Mouse (Mus musculus) embryonic facial prominence, embryonic 14.5 days (tissue): ENCODE results near the gene Ryr1. TPM values are rescaled to one million over a fixed set of nuclear protein-coding genes. Genes with fewer than 3 reads are reported as not detected.

ENCODE experiments used
- ATAC-seq: fragments of 200-750 bp; cut with Nextera tagmentation; 2 replicates; pipeline ENCODE4 v1.8.0; 2017; ENCODE audit warnings: low read depth, moderate number of reproducible peaks, moderate TSS enrichment
- DNase-seq: peaks from one replicate; pipeline ENCODE4 v3.0.0-alpha.2; 2015; ENCODE audit warnings: low spot score
- H3K27ac ChIP-seq: fragments of 300-500 bp; sonication (generic); replicated peaks from 2 replicates; pipeline ENCODE4 v1.5.1; 2014; ENCODE audit warnings: low read depth, mild to moderate bottlenecking, low read length, moderate library complexity
- H3K27me3 ChIP-seq: fragments of 300-500 bp; sonication (generic); replicated peaks from 2 replicates; pipeline ENCODE4 v1.6.1; 2014; ENCODE audit warnings: low read length; ENCODE audit not compliant: control insufficient read depth, insufficient read depth
- H3K36me3 ChIP-seq: fragments of 300-500 bp; sonication (generic); 2 replicates; pipeline ENCODE4 v1.6.1; 2014; ENCODE audit warnings: low read length, mixed read lengths; ENCODE audit not compliant: control insufficient read depth, insufficient read depth
- H3K4me1 ChIP-seq: fragments of 300-500 bp; sonication (generic); 2 replicates; pipeline ENCODE4 v1.6.1; 2014; ENCODE audit warnings: antibody characterized with exemption, low read length; ENCODE audit not compliant: control insufficient read depth, insufficient read depth
- H3K4me2 ChIP-seq: fragments of 300-500 bp; sonication (generic); 2 replicates; pipeline ENCODE4 v1.6.1; 2014; ENCODE audit warnings: low read depth, mild to moderate bottlenecking, low read length, moderate library complexity, mixed read lengths
- H3K4me3 ChIP-seq: fragments of 300-500 bp; sonication (generic); 2 replicates; pipeline ENCODE4 v1.5.1; 2014; ENCODE audit warnings: low read depth, mild to moderate bottlenecking, low read length
- H3K9ac ChIP-seq: fragments of 300-500 bp; sonication (generic); 2 replicates; pipeline ENCODE4 v1.6.1; 2014; ENCODE audit warnings: low read depth, mild to moderate bottlenecking, low read length, moderate library complexity, mixed read lengths
- H3K9me3 ChIP-seq: fragments of 300-500 bp; sonication (generic); 2 replicates; pipeline ENCODE4 v1.6.1; 2016; ENCODE audit warnings: low read length; ENCODE audit not compliant: control insufficient read depth
- WGBS: fragments of 180-500 bp; shearing (Covaris S2); extraction: QIAGEN DNeasy Blood & Tissue Kit; methylation state at CpG from one replicate; pipeline ENCODE4 v1.1.7; 2014; 5-methylcytosine and 5-hydroxymethylcytosine counted together
- polyA plus RNA-seq: library from polyadenylated mRNA; unstranded; fragments of >200 nt; fragmentation: Nextera tagmentation; extraction: Ambion mirVana; gene quantifications from 2 replicates; pipeline ENCODE4 v1.2.1, GENCODE M21; 2014

The Ryr1 gene
- polyA plus RNA-seq, 1 experiment from 2014 or later: 10.6 TPM

GRCm38 (mm10) chr7:29134693-29135386 is 9.9 kb upstream of the Ryr1 start, which contains the start of gene Rasgrp4:
Rasgrp4 (plus strand) TSS chr7:29134851.
- no peaks in the 10 kb centered on the region for H3K36me3 ChIP-seq
- no peaks in the 10 kb centered on the region for H3K4me1 ChIP-seq
- peak; percentile 71; the same call in 1 of the 2 replicates for ATAC-seq
- no peaks in the 10 kb centered on the region for H3K9me3 ChIP-seq
- H3K27me3 ChIP-seq: no peaks in the 10 kb centered on the region
- H3K27ac ChIP-seq: no peak within 1 kb of the TSS
- peak within 1 kb of the TSS; percentile 64 for H3K4me2 ChIP-seq
- peak within 1 kb of the TSS; percentile 53 for H3K9ac ChIP-seq
- peak; percentile 73 for DNase-seq
- WGBS: 4% methylated on average over 9 of the region's 20 CpGs
- H3K4me3 ChIP-seq: peak within 1 kb of the TSS; percentile 33

- no peaks in the 10 kb centered on the region for H3K36me3 ChIP-seq
- peak overlapping the region; percentile 64 for H3K4me2 ChIP-seq
- 3% methylated on average over 4 of the region's 4 CpGs for WGBS
- DNase-seq: peak; percentile 7
- no peaks in the 10 kb centered on the region for H3K27me3 ChIP-seq
- H3K9me3 ChIP-seq: no peaks in the 10 kb centered on the region
- peak overlapping the region; percentile 33 for H3K4me3 ChIP-seq
- H3K9ac ChIP-seq: peak overlapping the region; percentile 53
- no peak for ATAC-seq
- H3K27ac ChIP-seq: no peak overlapping the region
- no peaks in the 10 kb centered on the region for H3K4me1 ChIP-seq
These were observed 9.3 kb upstream of the Ryr1 start for GRCm38 (mm10) chr7:29134230-29134629.

- 53% methylated on average over 2 of the region's 2 CpGs for WGBS
- H3K9me3 ChIP-seq: no peaks in the 10 kb centered on the region
- H3K36me3 ChIP-seq: no peaks in the 10 kb centered on the region
- H3K4me1 ChIP-seq: 0 out of 2 replicates have a peak, but pooled peaks cover 12% of the 10 kb centered on the region
- no peaks in the 10 kb centered on the region for H3K27me3 ChIP-seq
- H3K27ac ChIP-seq: no peak overlapping the region
- no peak overlapping the region for H3K4me2 ChIP-seq
- ATAC-seq: no peak
- no peak overlapping the region for H3K4me3 ChIP-seq
- peak; percentile 16 for DNase-seq
- no peak overlapping the region for H3K9ac ChIP-seq
These were observed 3.7 kb upstream of the Ryr1 start for GRCm38 (mm10) chr7:29128725-29129124.

- H3K4me3 ChIP-seq: no peak overlapping the region
- DNase-seq (peak; percentile 29), ATAC-seq (no peak)
- no peaks in the 10 kb centered on the region for H3K9me3 ChIP-seq
- H3K27me3 ChIP-seq: no peaks in the 10 kb centered on the region
- no peak overlapping the region for H3K4me2 ChIP-seq
- H3K27ac ChIP-seq: no peak overlapping the region
- WGBS: 21% methylated on average over 7 of the region's 7 CpGs
- no peak overlapping the region for H3K9ac ChIP-seq
- no peaks in the 10 kb centered on the region for H3K36me3 ChIP-seq
- 0 out of 2 replicates have a peak, but pooled peaks cover 12% of the 10 kb centered on the region for H3K4me1 ChIP-seq
These were observed 1.4 kb upstream of the Ryr1 start for GRCm38 (mm10) chr7:29126173-29126915.

GRCm38 (mm10) chr7:29123531-29124358 is 1.2 kb downstream of the Ryr1 start:
- H3K4me3 ChIP-seq: peak overlapping the region; percentile 47; the same call in 1 of the 2 replicates
- H3K36me3 ChIP-seq: no peaks in the 10 kb centered on the region
- peak; percentile 88 for ATAC-seq
- no peak overlapping the region for H3K27ac ChIP-seq
- WGBS: 38% methylated on average over 5 of the region's 5 CpGs
- H3K27me3 ChIP-seq: no peaks in the 10 kb centered on the region
- peak overlapping the region; percentile 90 for H3K4me2 ChIP-seq
- DNase-seq: peak; percentile 82
- no peaks in the 10 kb centered on the region for H3K9me3 ChIP-seq
- H3K4me1 ChIP-seq: 0 out of 2 replicates have a peak, but pooled peaks cover 12% of the 10 kb centered on the region
- H3K9ac ChIP-seq: no peak overlapping the region

GRCm38 (mm10) chr7:29122821-29123220 is 2.2 kb downstream of the Ryr1 start:
- Histone ChIP-seq H3K9me3 (no peaks in the 10 kb centered on the region), H3K27me3 (no peaks in the 10 kb centered on the region), H3K4me3 (no peak overlapping the region), H3K27ac (no peak overlapping the region), H3K4me1 (0 out of 2 replicates have a peak, but pooled peaks cover 12% of the 10 kb centered on the region), H3K4me2 (no peak overlapping the region), H3K9ac (no peak overlapping the region), H3K36me3 (no peaks in the 10 kb centered on the region)
- WGBS: 93% methylated on average over 9 of the region's 9 CpGs
- no peak for ATAC-seq
- no peak for DNase-seq

GRCm38 (mm10) chr7:29119526-29119925 is 5.5 kb downstream of the Ryr1 start:
- no peak overlapping the region for H3K9ac ChIP-seq
- no peaks in the 10 kb centered on the region for H3K36me3 ChIP-seq
- 0 out of 2 replicates have a peak, but pooled peaks cover 4% of the 10 kb centered on the region for H3K4me1 ChIP-seq
- no peak overlapping the region for H3K4me3 ChIP-seq
- DNase-seq (no peak), ATAC-seq (no peak)
- H3K27me3 ChIP-seq: no peaks in the 10 kb centered on the region
- WGBS: 42% methylated on average over 1 of the region's 1 CpGs
- H3K27ac ChIP-seq: no peak overlapping the region
- H3K9me3 ChIP-seq: no peaks in the 10 kb centered on the region
- H3K4me2 ChIP-seq: no peak overlapping the region

GRCm38 (mm10) chr7:29118142-29118851 is 6.7 kb downstream of the Ryr1 start:
- no peaks in the 10 kb centered on the region for H3K27me3 ChIP-seq
- no peaks in the 10 kb centered on the region for H3K36me3 ChIP-seq
- DNase-seq (no peak), ATAC-seq (no peak)
- H3K9me3 ChIP-seq: no peaks in the 10 kb centered on the region
- H3K27ac ChIP-seq: no peak overlapping the region
- no peaks in the 10 kb centered on the region for H3K4me1 ChIP-seq
- WGBS: 14% methylated on average over 18 of the region's 18 CpGs
- no peak overlapping the region for H3K9ac ChIP-seq
- no peak overlapping the region for H3K4me3 ChIP-seq
- H3K4me2 ChIP-seq: no peak overlapping the region
